Mouse (Mus musculus): ENCODE data around the gene Rab21. TPM values are rescaled to one million over a fixed set of nuclear protein-coding genes. Genes with fewer than 3 reads are reported as not detected.

Rab21 gene
- polyA plus RNA-seq, 1 experiment = 6.7 TPM

GRCm38 (mm10) chr10:115241082-115241595 is 74.3 kb downstream of the Rab21 start:
- H3K36me3 ChIP-seq (ENCODE audit: control insufficient read depth, insufficient read depth, low read length) = peaks cover 1% of the 10 kb centered on the region
- H3K4me1 ChIP-seq (ENCODE audit: control insufficient read depth, insufficient read depth, low read length) = no peaks in the 10 kb centered on the region; the same call in 1 of the 2 replicates
- no peak overlapping the region for H3K4me3 ChIP-seq (ENCODE audit: control insufficient read depth, low read depth, low read length)
- TF ChIP-seq POLR2A (IDR thresholded peaks at IDR 0.05; ENCODE audit: control insufficient read depth, low read depth, low read length) (no peak), CTCF (IDR thresholded peaks at IDR 0.05; ENCODE audit: control insufficient read depth, insufficient read depth, insufficient replicate concordance, low read depth, low read length) (no peak; the same call in 1 of the 2 replicates)
- no peak overlapping the region for H3K27ac ChIP-seq (ENCODE audit: control insufficient read depth, insufficient read depth, low read depth, low read length)
- no peaks in the 10 kb centered on the region for H3K27me3 ChIP-seq (ENCODE audit: control insufficient read depth, insufficient read depth, low read length)

DNA sequence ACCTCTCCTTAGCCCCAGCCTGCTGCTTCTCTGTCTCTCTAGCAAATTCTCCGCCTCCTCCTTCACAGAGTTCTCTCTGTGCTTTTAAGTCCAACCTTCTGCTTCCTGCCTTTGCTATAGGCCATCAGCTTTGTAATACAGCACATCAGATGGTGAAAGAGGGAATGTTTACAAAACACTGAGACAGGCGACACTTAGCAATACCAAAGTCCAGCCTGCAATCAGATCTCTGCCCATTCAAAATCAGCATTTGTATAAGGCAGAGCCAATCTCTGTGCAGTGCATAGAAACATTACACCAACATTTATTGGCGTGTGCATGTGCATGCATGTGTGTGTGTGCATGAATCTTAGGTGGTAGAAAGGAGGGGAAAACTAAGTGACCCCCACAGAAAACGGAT is 77.5 kb downstream of the Rab21 start:
- TF ChIP-seq POLR2A (IDR thresholded peaks at IDR 0.05; ENCODE audit: control insufficient read depth, low read depth, low read length) = no peak
- TF ChIP-seq CTCF (IDR thresholded peaks at IDR 0.05; ENCODE audit: control insufficient read depth, insufficient read depth, insufficient replicate concordance, low read depth, low read length) = no peak
- no peaks in the 10 kb centered on the region for H3K4me1 ChIP-seq (ENCODE audit: control insufficient read depth, insufficient read depth, low read length)
- H3K36me3 ChIP-seq (ENCODE audit: control insufficient read depth, insufficient read depth, low read length) = peaks cover 1% of the 10 kb centered on the region
- no peak overlapping the region for H3K4me3 ChIP-seq (ENCODE audit: control insufficient read depth, low read depth, low read length)
- no peaks in the 10 kb centered on the region for H3K27me3 ChIP-seq (ENCODE audit: control insufficient read depth, insufficient read depth, low read length)
- H3K27ac ChIP-seq (ENCODE audit: control insufficient read depth, insufficient read depth, low read depth, low read length) = no peak overlapping the region

Other genes starting within 250 kb of the Rab21 start
- gene Tph2, start 130.6 kb downstream of the Rab21 start, polyA plus RNA-seq (2012; rRNA removed) = 0.59 and 0.75 TPM in 2 replicates
- gene Tbc1d15, start 64.1 kb downstream of the Rab21 start, polyA plus RNA-seq (2012; rRNA removed) = 38.4 and 41.5 TPM in 2 replicates
- gene Tmem19, start 46.9 kb upstream of the Rab21 start, polyA plus RNA-seq (2012; rRNA removed) = 6.0 and 6.8 TPM in 2 replicates
- gene Thap2, start 68.8 kb upstream of the Rab21 start, polyA plus RNA-seq (2012; rRNA removed) = 2.5 and 3.0 TPM in 2 replicates
- 25.2 and 36.1 TPM in 2 replicates for gene Zfc3h1, start 69.4 kb upstream of the Rab21 start, polyA plus RNA-seq (2012; rRNA removed)

Data from testis, adult 2 months (tissue).